Mouse (Mus musculus) brain, embryonic 18.5 days (tissue): ENCODE measurements around the gene Gm7102.
"Not testable (repeated sequence)": the region's sequence is repeated elsewhere in the genome, so short reads cannot be mapped to it uniquely, and the experiment has no call there.

Source experiments
- DNase-seq: peaks from one replicate; pipeline ENCODE4 v3.0.0-alpha.2; 2012; ENCODE audit warnings: low read depth, low spot score

Gm7102 gene

DNA sequence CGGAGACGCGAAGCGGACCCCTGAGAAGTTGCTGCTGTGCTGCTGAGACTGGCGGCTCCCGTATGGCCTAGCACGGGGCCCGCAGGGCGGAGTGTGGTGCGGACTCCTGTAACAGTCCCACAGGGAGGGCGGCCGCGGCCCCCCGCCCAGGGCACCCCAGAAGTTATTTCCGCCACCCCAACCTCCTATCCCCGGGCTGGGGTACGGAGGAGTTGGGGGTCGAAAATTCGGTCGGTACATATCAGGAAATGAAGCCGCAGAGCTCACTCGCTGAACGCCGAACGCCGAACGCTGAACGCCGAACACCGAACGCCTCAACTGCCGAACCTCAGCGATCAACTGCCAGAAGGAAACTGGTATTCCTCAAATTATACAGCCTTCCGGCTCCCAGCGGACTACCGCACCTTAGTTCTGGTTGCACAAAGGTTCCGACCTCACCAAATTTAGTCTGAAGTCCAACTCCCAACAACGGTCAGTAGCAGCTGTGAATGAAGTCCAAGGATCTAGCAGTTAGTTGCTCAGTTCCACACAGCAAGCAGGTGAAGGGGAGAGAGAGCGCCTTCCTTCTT, at the start of gene Gm7102:
Gm7102 (minus strand) TSS at position 554 of the 569 bp plus-strand sequence.
- DNase-seq, result no peak

DNA sequence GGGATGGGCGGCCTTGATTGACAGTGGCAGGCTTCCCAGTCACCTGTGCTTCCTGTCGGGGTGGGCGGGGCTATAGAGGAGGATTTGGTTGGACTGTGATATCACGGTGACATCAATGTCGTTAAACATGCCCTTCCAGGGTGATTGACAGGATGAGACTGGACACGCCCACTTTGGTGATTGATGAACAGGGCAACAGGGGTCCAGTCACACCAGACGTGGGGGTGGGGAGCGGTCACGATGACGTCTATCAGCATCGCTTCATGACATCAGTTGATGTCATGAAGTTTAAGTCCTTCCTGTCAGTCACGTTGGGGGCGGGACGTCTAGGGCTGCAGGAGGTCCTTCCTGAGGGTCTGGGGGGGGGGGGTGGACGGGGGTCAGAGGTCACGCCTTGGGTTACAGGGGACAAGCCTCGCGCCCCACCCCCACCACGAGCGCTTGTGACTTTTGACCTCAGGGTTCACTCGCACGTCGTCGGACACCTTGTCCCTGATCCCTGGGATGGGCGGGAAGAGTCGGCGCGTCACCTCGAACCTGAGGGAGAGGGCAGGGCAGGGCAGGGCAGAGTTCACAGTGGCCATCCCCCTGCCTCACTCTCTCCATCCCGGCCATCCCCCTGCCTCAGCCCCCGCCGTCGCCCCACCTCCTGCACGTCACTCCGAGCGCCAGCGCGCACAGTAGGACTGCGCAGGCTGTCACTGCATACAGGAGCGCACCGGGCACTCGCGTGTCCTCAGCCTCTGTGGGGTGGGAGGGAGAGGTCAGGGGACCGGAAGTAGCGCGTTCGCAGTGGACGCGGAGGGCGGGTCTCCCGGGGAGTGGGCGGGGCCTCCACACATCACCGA, 48.8 kb upstream of the Gm7102 start:
- no peak for DNase-seq

DNA sequence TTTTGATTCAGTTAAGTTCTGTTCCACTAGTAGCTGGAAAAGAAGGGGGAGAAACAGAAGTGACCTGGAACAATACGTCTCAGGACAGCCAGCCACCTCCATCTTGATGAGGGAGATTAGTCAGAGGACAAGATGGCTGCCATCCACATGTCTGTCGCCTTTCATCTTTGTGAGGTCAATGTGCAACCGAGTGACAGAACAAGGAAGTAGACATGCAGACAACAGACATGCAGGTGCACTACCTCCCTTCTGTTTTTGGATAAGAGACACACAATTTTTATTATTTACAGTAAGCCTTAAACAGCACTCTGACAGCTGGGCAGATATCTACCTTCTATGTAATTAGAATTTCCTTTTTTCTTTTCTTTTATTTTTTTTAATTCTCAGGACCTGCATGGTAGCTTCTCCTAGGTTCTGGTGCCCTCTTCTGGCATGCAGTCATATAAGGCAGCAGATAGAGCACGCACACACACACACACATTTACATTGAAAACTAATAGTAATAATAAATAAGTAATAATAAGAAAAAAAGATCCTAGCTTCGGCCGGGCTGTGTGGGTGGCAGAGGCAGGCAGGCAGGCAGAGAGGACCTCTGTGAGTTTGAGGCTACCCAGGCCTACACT, 47.7 kb upstream of the Gm7102 start:
- DNase-seq, result no peak

DNA sequence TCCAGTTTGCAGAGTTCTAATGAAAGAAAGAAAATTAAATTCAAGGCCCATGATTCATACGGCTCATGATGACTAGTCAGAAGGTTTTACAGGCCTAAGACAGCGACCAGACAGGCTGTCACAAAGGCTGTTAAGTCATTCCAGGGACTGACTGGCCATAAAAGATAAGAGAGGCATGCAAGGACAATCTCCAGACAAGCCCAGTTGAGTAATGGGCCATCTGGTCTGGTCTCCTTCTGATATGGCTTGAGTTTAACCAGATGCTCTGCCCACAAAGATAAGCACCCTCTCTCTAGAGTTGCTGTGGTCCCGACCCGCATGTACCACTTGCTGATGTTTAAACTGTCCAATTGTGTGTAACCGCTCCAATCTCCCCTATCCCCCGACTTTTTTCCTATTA, 31.4 kb upstream of the Gm7102 start:
- DNase-seq, result not testable (repeated sequence)

DNA sequence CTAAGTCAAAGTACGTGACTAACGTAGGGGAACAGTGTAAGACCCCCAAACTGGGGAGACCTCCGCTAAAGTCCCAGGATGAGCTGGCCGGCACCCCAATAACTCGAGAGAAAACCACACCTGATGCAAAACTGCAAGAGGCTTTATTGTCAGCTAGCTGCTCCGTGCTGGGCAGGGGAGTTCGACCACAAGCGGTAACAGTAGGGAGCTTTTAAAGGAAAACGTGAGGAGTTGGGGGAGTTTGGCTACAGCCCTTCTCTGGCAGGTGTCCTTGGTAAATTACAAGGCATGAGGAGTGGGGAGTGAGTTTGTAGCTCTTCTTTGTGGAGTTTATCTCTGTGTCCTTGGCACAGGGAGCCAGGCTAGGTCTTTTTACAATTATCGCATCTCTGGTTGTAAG, 23.7 kb upstream of the Gm7102 start:
- DNase-seq, result no peak

DNA sequence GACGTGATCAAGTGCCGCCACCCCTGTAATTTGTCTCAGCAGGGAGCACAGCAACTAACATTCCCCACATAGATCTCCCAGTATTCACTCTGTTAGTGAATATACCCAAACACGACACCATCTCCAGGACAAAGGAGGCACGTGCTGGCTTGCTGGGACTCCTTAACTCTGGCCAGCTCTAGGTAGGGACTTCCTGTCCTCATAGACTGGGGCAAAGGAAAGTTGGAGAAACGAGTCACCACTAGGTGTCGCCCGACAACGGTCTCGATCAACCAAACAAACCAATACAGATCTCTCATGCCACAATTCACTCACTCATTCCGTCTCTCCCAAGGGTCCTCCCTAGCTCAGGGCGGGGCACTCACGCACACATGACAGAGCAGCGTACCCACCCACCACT, 23.2 kb upstream of the Gm7102 start:
- DNase-seq, result peak; percentile 28

DNA sequence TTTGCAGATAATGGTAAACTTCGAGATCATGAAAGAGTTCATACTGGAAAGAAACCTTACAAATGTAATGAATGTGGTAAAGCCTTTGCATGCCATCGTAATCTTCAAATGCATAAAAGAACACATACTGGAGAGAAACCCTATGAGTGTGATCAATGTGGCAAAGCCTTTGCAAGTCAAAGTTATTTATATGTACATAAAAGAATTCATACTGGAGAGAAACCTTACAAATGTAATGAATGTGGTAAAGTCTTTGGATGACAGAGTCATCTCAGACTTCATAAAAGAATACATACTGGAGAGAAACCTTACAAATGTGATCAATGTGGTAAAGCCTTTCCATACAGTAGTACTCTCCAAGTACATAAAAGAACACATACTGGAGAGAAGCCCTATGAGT, 7.5 kb upstream of the Gm7102 start, which contains the start of gene Gm6020:
Gm6020 (plus strand) TSS at position 301 of the 400 bp plus-strand sequence.
- not testable (repeated sequence) for DNase-seq

DNA sequence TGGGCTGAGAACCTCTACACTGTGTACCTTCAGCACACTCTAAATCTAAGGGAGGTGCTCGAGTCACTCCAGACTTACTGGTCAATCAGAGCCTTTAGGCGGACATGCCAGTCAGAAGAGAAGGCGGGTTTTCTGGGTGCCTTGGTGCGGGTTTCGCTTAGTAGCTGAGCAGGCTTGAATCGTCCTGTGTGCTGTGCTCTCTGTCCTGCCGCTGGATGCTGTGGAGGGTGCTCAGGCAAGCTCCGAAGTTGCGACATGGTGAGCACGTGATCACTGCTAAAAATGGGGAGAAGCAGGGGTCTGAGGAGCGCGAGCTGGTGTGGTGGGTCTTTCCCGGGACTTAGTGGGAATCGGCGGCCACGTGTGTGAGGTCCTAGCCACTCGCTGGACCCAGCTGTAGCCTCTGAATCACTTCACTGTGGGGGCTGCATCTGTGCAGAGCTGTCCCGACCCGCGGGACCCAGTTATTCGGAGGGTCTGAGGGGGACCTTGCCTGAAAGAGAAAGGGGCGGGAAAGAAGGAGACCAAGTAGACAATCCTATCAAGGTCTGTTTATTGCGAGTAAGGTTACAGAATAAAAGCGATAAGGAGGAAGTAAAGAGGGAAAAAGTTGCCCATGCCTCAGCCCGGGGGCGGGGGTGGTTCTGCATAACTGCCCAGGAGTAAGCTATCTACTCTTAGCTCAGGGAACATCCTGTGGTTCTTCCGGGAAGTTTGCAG, 24.2 kb downstream of the Gm7102 start:
- no peak for DNase-seq

DNA sequence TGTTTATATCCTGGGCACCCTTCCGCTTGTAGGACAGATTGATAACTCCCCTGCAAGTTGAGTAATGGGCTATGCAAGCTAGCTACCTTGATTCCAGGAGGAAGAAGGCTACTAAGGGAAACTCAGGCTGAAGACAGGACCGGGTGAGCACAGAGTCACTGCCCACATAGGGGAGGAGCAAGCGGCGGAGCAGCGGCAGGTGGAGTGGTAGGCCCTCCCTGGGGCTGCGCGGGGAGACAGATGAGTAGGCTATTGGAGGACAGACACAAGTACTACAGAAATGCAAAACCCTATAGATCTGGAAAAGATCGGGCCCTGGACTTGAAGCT, 24.8 kb downstream of the Gm7102 start:
- no peak for DNase-seq

DNA sequence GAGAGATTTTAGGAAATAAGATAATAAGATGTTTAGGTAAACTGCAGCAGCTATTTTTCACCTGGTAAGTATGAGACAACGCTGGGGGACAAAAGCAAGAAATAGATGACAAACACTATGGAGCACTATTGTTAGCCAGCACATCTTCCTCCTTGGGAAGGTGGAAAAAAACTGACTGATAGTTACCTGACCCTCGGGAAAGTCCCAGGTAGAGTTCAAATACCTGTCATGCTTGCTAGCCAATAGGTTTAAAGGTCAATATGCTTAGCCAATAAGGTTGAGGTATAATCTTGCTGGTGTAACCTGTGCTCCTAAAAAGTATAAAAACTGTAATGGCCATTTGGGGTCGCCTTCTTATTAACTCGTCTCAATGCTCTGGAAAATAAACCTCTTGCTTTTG, 34.8 kb downstream of the Gm7102 start:
- DNase-seq, result no peak

DNA sequence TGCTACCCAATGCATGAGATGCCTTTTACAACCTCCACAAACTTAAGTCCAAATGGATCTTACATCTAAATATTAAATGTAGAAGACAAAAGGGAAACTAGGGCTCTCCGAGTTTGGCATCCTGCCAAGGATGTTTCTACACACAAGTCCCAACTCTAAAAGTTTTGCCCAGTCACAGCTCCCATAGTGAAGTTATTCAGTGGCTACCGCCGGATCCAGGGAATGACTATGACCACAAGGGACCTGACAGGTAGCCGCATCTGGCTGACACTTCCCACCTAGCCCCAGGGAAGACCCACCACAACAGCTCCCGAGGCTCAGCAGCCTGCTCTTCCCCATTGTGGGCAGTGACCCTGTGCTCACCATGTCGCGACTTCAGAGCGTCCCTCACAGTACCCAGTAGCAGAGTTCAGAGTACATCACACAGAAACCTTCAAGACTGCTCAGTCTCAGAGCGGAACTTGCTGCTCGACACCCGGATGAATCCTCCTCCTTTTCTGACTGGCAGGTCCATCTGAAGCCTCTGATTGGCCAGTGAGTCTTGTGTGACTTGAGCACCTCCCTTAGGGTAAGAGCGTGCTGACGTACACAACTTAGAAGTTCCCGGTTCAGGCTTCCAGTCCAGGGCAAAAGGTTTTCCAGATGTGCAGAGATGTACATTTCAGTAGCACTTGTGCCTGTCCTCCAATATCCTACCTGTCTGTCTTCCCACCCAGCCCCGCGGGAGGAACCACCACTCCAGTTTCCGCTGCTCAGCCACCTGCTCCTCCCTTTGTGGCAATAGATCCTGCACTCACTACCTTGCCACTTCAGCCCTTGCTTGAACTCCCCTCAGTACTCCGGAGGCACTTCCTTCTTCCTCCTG, 35.5 kb downstream of the Gm7102 start, which contains the start of gene Zfp950:
Zfp950 (minus strand) TSS at position 499 of the 865 bp plus-strand sequence.
- peak; percentile 81 for DNase-seq

DNA sequence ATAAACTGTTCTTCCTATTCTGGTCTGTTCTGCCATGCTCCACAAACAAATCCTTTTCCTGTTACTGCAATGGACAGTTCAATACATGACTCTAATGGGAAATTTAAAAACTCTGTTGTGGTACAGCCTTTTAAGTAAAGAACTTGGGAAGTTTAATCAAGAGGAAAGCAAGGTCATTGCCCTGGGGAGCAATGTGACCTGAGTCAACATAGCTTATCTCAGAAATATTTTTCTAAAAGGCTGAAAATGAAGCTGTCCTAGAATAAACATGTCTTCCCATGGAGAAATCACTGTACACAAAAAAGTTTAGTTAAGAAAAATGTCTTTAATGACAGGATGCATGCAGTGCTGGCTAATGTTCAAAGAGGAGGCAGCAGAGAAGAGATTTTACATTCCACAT, 37.5 kb downstream of the Gm7102 start:
- DNase-seq, result no peak

DNA sequence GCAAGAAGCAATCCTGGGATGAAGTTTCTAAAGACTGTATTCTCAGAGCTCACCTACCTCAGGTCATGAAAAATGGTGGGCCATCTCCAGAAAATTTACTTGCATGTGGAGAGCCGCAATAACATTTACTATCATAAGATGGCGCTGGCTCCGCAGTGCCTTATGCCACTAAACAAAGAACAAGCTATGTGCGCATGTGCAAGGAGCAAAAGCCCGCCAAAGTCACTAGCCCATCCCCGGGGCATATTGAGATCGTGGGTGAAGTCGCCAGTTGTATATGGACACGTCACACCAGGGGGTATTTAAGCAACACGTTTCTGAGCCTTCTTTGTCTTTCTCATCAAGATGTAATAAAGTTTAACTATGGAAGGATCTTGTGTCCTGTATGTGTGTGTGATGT, 45.0 kb downstream of the Gm7102 start:
- DNase-seq, result no peak
